Mouse (Mus musculus) forebrain, embryonic 12.5 days (tissue): ENCODE measurements at regions not wholly inside any gene's neighbourhood (a gene's known extent, or its start where the extent isn't known, plus 50 kb on each side); places are given as distances from the start of the nearest gene placed in this dataset.
"Not testable (repeated sequence)": the region's sequence is repeated elsewhere in the genome, so short reads cannot be mapped to it uniquely, and the experiment has no call there.

Experiments used
- ATAC-seq: fragments of 200-750 bp; cut with Nextera tagmentation; 2 replicates; pipeline ENCODE4 v1.8.0; 2017; ENCODE audit warnings: moderate TSS enrichment; ENCODE audit not compliant: low FRiP score
- H3K27ac ChIP-seq: fragments of 300-500 bp; sonication (generic); 2 replicates; pipeline ENCODE4 v1.5.1; 2016; ENCODE audit warnings: mild to moderate bottlenecking
- H3K27me3 ChIP-seq: fragments of 300-500 bp; sonication (generic); 2 replicates; pipeline ENCODE4 v1.6.1; 2016; ENCODE audit warnings: mild to moderate bottlenecking
- H3K36me3 ChIP-seq: fragments of 300-500 bp; sonication (generic); replicated peaks from 2 replicates; pipeline ENCODE4 v1.6.1; 2016; ENCODE audit warnings: mild to moderate bottlenecking
- H3K4me1 ChIP-seq: fragments of 300-500 bp; sonication (generic); 2 replicates; pipeline ENCODE4 v1.6.1; 2016
- H3K4me2 ChIP-seq: fragments of 300-500 bp; sonication (generic); 2 replicates; pipeline ENCODE4 v1.6.1; 2016; ENCODE audit warnings: mild to moderate bottlenecking, moderate library complexity
- H3K4me3 ChIP-seq: fragments of 300-500 bp; sonication (generic); replicated peaks from 2 replicates; pipeline ENCODE4 v1.5.1; 2016; ENCODE audit warnings: mild to moderate bottlenecking
- H3K9ac ChIP-seq: fragments of 300-500 bp; sonication (generic); 2 replicates; pipeline ENCODE4 v1.6.1; 2016; ENCODE audit warnings: mild to moderate bottlenecking
- H3K9me3 ChIP-seq: fragments of 300-500 bp; sonication (generic); 2 replicates; pipeline ENCODE4 v1.6.1; 2016
- WGBS: fragments of 180-500 bp; shearing (Covaris S2); methylation state at CpG from one replicate; pipeline ENCODE4 v1.1.7; 2016; 5-methylcytosine and 5-hydroxymethylcytosine counted together

DNA sequence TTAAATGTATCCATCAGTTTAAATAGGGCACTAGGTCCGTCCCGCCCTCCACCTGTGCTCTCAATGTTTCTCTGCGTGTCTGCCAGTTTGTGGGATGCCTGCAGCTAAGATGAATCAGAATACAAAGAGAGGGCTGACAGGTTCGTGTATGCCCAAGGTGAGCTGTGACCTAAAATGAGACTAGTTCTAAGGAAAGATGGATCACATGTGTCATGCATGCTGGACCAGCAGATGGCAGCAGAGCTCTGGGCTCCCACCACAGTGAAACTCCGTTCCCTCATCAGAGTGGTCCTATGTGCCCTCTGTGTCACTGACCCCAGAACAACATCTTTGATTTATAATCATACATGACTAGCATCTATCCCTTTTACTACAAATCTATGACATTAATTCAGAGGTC lies 180.3 kb downstream of the 1700010I14Rik start:
- Histone ChIP-seq H3K4me1 (peaks cover 31% of the 10 kb centered on the region), H3K4me2 (peak overlapping the region; percentile 85), H3K27me3 (no peaks in the 10 kb centered on the region), H3K9ac (peak overlapping the region; percentile 60), H3K36me3 (no peaks in the 10 kb centered on the region), H3K9me3 (no peaks in the 10 kb centered on the region), H3K27ac (peak overlapping the region; percentile 76; the same call in 1 of the 2 replicates), H3K4me3 (peak overlapping the region; percentile 45)
- ATAC-seq, result peak; percentile 63
- under 1% methylated on average over 5 of the region's 5 CpGs for WGBS

DNA sequence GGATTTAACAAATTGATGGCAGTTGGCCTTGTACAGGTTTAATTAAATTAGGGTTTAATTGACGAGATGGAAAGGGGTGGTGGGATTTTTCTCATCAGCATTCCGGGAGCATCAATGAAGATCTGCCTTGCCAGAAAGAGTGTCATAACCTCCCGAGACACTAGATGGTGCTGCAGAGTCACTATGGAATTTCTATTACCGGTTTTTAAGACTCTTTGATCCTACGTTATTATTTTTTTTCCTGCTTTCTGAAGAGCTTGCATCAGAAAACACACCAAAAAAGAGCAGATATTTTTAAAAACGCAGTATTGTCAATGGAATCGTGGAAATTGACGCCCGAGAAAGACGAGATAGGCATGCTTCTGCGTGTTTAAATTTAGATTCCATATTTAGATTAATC lies 181.2 kb downstream of the 1700010I14Rik start:
- H3K4me3 ChIP-seq, result no peak overlapping the region
- no peaks in the 10 kb centered on the region for H3K27me3 ChIP-seq
- no peaks in the 10 kb centered on the region for H3K36me3 ChIP-seq
- H3K9ac ChIP-seq, result no peak overlapping the region
- H3K27ac ChIP-seq, result no peak overlapping the region
- H3K4me1 ChIP-seq, result peaks cover 31% of the 10 kb centered on the region
- no peak for ATAC-seq
- no peaks in the 10 kb centered on the region for H3K9me3 ChIP-seq
- H3K4me2 ChIP-seq, result no peak overlapping the region
- 16% methylated on average over 11 of the region's 11 CpGs for WGBS

DNA sequence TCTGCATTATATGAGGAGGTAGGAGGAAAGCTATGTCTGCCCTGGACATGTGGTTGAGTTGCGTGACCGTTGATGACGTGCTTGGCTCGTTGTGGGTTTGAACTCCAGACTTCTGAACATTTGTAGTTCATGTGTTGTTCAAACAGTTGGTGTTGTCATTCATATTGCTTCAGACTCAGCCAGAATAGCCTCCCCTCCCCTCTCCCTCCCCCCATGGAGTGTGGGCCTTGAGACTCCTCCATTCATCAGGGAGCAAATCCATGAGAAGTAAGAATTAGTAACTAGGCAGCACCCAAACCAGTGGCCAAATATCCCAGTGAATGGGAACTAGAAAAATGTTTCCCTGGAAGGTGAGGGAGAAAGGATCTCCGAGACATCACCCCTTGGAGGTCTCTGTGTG lies 209.0 kb downstream of the 1700010I14Rik start:
- ATAC-seq, result no peak
- no peak overlapping the region for H3K27ac ChIP-seq
- no peaks in the 10 kb centered on the region for H3K9me3 ChIP-seq
- 81% methylated on average over 5 of the region's 5 CpGs for WGBS
- H3K4me2 ChIP-seq, result no peak overlapping the region
- no peaks in the 10 kb centered on the region for H3K4me1 ChIP-seq
- no peak overlapping the region for H3K4me3 ChIP-seq
- no peaks in the 10 kb centered on the region for H3K27me3 ChIP-seq
- no peaks in the 10 kb centered on the region for H3K36me3 ChIP-seq
- H3K9ac ChIP-seq, result no peak overlapping the region

DNA sequence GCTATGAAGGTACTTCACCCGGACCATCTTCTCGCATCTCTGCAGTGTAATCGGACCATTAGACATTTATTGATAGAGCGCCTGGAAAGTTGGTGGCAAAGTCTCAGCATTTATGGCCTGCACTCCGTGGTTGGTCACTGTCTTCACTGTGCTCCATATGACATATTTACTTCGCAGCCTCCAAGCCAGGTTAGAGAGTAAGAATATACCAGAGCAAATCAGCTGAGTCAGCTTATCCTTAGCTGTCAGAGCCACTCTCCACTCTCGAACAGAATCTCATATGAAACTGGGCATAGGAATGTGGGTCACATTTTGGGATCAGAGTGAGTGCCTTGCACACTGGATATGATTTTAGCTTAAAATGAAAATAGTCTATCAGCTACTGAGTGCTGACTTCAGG lies 212.3 kb downstream of the 1700010I14Rik start:
- no peak overlapping the region for H3K4me2 ChIP-seq
- no peak overlapping the region for H3K4me3 ChIP-seq
- no peak for ATAC-seq
- 94% methylated on average over 7 of the region's 7 CpGs for WGBS
- no peak overlapping the region for H3K9ac ChIP-seq
- no peaks in the 10 kb centered on the region for H3K9me3 ChIP-seq
- no peaks in the 10 kb centered on the region for H3K27me3 ChIP-seq
- H3K4me1 ChIP-seq, result peaks cover 6% of the 10 kb centered on the region
- no peaks in the 10 kb centered on the region for H3K36me3 ChIP-seq
- no peak overlapping the region for H3K27ac ChIP-seq

DNA sequence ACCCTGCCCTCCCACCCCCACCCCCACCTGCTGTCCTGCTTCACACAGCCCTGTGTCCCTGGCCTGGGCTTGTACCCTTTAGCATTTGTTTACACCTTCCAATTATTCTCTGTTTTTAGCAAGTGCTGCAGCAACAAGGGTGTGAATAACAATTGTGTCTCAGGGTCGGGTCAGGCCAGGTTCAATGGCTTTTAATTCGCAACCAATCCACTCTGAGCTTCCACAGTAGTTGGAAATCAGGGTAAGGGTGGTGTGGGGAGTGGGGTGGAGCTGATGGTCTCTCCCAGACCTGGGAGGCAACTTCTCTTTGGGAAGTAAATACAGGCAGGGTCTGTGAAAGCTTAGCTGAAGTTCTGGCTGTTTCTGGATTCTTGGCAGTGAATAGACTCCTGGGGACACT lies 214.4 kb downstream of the 1700010I14Rik start:
- no peak overlapping the region for H3K4me2 ChIP-seq

DNA sequence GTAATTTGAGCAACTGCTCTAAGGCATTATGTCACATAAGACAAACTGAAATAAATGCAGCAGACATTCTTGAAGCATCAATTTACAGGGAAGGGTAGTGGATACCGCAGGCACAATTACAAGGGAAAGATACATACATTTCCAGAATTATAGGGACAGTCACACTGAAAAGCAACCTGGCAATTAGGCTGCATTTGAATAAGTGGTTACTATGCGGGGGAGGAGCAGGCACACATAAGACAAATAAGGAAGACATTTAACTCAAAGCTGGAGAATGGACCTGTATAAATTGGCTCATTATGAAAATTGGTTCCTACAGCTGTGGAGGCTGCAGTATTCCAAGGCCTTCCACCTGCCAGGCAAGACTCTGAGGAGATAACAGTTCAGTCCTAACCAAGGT lies 211.2 kb upstream of the Gm17728 start:
- Histone ChIP-seq H3K4me2 (no peak overlapping the region), H3K36me3 (no peaks in the 10 kb centered on the region), H3K27me3 (no peaks in the 10 kb centered on the region), H3K9ac (no peak overlapping the region), H3K4me3 (no peak overlapping the region), H3K4me1 (no peaks in the 10 kb centered on the region), H3K27ac (no peak overlapping the region), H3K9me3 (no peaks in the 10 kb centered on the region)
- 68% methylated on average over 2 of the region's 2 CpGs for WGBS
- ATAC-seq, result 0 out of 2 replicates have a peak, but pooled peaks have one; percentile 44

More for the DNA sequence above, 214.4 kb downstream of the 1700010I14Rik start:
- H3K4me3 ChIP-seq, result no peak overlapping the region
- no peaks in the 10 kb centered on the region for H3K27me3 ChIP-seq
- H3K9ac ChIP-seq, result no peak overlapping the region
- no peak overlapping the region for H3K27ac ChIP-seq
- no peaks in the 10 kb centered on the region for H3K36me3 ChIP-seq
- no peaks in the 10 kb centered on the region for H3K9me3 ChIP-seq
- peaks cover 6% of the 10 kb centered on the region for H3K4me1 ChIP-seq
- 6% methylated on average over 2 of the region's 2 CpGs for WGBS
- no peak for ATAC-seq

DNA sequence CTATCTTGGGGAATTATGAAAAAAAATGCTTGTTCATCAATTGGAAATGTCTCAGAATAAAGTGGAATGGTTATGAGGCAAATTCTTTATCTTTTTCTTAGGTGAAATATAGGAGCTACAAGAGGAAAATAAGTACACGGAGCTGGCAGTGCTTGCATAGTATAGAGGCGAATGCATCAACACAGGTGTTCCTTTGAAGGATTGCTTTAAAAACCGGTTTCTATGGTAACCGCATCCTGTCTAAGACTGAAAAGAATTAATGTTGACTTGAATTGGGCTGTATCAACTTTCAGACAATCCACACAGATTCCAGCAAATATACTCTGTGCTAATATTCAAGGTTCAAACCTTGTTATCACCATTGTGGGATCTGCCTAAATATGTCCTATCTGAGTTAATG lies 198.8 kb upstream of the Gm17728 start:
- H3K4me2 ChIP-seq, result no peak overlapping the region
- H3K9ac ChIP-seq, result no peak overlapping the region
- no peak overlapping the region for H3K27ac ChIP-seq
- H3K4me3 ChIP-seq, result no peak overlapping the region
- no peak for ATAC-seq
- WGBS, result 78% methylated on average over 4 of the region's 4 CpGs
- H3K9me3 ChIP-seq, result no peaks in the 10 kb centered on the region
- no peaks in the 10 kb centered on the region for H3K27me3 ChIP-seq
- no peaks in the 10 kb centered on the region for H3K36me3 ChIP-seq
- 0 out of 2 replicates have a peak, but pooled peaks cover 3% of the 10 kb centered on the region for H3K4me1 ChIP-seq

DNA sequence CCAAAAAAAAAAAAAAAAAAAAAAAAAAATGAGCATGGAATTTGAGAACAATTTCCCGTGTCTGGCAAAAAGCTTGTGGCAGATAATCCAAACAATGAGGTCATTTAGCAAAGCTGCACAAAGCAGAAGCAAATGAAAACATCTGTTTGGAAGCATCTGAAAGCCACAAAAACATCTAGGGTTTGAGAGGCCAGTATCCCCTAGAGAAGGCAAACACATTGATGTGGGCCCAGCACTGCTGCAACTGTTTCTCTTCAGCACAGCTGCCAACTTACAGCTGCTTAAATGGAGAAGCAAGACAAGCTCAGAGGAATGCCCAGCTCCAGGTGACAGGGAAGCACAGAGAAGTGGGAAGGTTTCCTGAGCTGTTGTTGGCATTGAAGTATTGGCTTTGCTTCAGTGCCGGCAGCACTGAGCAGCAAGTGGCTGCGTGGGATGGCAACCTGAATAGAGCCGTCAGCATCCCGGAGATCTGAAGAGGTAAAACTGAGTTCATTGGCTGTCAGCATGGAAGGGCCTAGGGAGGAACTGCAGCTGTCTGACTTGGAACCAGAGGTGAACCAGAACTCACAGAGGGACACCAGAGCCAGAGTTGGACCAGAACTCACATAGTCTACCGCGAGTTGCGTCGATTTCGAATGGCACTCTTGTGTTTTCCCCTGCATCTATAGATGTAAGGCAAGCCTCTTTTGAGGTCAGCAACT lies 193.8 kb upstream of the Gm17728 start:
- WGBS, result 67% methylated on average over 10 of the region's 10 CpGs
- Histone ChIP-seq H3K27me3 (no peaks in the 10 kb centered on the region), H3K27ac (no peak overlapping the region), H3K4me3 (no peak overlapping the region), H3K9me3 (no peaks in the 10 kb centered on the region), H3K36me3 (no peaks in the 10 kb centered on the region), H3K4me1 (0 out of 2 replicates have a peak, but pooled peaks cover 4% of the 10 kb centered on the region), H3K4me2 (no peak overlapping the region), H3K9ac (no peak overlapping the region)
- ATAC-seq, result no peak

DNA sequence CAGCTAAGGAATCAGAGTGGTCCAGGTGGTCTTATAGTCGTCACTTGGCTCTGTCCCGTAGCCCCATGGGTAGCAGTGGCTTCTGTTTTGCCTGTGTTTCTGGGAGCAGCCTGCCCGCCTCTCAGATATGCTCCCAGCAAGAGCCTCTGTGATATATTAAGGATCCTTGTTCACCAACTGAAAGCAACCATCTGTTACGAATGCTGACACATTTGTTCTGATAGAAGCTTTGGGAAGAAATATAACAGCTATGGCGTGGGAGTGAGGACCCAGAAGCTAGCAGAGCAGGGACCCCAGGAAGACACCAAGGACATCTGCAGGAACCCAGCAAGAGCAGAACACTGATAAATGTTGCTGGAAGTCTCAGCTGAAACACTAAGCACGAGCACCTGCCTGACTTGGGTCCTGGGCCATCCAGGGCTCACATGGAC lies 186.7 kb upstream of the Gm17728 start:
- Histone ChIP-seq H3K4me2 (no peak overlapping the region), H3K27me3 (no peaks in the 10 kb centered on the region), H3K4me3 (no peak overlapping the region), H3K9me3 (no peaks in the 10 kb centered on the region), H3K9ac (no peak overlapping the region), H3K4me1 (no peaks in the 10 kb centered on the region), H3K36me3 (no peaks in the 10 kb centered on the region), H3K27ac (no peak overlapping the region)
- WGBS, result 79% methylated on average over 6 of the region's 6 CpGs
- no peak for ATAC-seq

DNA sequence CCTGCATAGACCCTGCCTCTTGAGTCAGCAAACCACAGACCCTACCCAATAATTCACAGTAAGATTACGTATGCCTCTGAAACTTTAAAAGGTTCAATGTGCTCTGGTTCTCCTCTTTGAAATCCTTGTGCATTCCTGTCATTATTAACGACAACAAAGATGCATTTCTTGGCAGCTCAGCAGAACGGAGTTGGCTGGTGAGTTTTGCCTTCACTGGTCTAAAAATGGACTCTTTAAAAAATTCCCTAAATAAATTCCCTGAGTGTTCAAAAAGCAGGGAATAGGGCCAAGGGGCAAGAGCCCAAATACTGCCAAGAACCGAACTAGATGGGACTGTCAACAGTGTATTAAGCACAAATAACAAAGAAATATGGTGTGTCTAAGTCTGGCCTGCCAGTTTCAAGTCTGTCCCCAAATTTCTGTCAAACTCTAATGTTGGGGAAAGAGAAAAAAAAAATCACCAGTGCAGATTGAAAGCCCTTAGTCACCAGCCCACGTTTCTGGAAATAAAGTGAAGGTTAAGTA lies 163.2 kb upstream of the Gm17728 start:
- no peaks in the 10 kb centered on the region for H3K27me3 ChIP-seq
- H3K9ac ChIP-seq, result no peak overlapping the region
- H3K4me2 ChIP-seq, result no peak overlapping the region
- no peaks in the 10 kb centered on the region for H3K4me1 ChIP-seq
- no peak overlapping the region for H3K27ac ChIP-seq
- no peaks in the 10 kb centered on the region for H3K36me3 ChIP-seq
- 54% methylated on average over 5 of the region's 5 CpGs for WGBS
- H3K9me3 ChIP-seq, result peaks cover 4% of the 10 kb centered on the region; the same call in 1 of the 2 replicates
- H3K4me3 ChIP-seq, result no peak overlapping the region
- no peak for ATAC-seq

DNA sequence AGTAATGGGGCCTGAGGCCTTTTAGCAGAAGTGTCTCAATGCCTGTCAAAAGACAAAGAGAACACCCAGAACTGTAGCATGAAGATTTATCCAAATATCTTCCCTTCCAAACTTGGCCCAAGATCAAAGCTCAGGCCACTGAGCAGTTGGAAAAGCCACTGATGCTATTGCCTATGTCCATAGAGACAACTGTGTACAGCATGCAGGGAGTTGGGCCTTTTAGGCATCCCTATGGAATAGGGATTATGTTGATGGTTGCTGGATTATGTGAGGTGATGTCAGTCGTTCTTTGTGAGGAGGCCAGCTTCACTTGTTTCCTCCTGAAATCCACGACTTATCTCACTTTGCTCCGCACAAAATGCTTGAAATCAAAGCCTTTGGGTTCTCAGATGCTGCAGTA lies 153.1 kb upstream of the Gm17728 start:
- Histone ChIP-seq H3K9me3 (no peaks in the 10 kb centered on the region), H3K36me3 (no peaks in the 10 kb centered on the region), H3K4me1 (no peaks in the 10 kb centered on the region), H3K27me3 (no peaks in the 10 kb centered on the region), H3K9ac (no peak overlapping the region), H3K4me2 (no peak overlapping the region), H3K4me3 (no peak overlapping the region), H3K27ac (no peak overlapping the region)
- 79% methylated on average over 3 of the region's 3 CpGs for WGBS
- ATAC-seq, result no peak

DNA sequence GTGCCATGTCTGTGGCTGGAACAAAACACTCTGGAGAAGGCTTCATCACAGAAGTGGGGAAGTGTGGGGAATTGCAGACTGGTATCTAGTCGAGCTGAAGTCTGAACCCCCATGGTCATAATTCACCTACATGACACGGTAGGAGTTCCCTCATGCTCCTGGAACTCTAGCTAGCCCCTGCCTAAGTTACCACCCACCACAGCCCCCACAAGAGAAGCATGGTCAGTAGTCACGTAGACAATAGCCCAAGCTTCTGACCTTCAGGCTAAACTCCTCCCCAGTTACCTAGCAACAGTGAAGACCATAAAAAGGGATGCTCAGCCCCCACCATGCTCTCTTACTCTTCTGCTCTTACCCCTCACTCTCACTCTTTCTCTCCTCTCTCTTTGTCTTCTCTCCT lies 143.8 kb upstream of the Gm17728 start:
- ATAC-seq, H3K4me3 ChIP-seq, H3K27ac ChIP-seq, H3K27me3 ChIP-seq, H3K9ac ChIP-seq, H3K4me2 ChIP-seq, H3K36me3 ChIP-seq, H3K9me3 ChIP-seq: not testable (repeated sequence)
- 59% methylated on average over 3 of the region's 3 CpGs for WGBS
- H3K4me1 ChIP-seq, result peaks cover 11% of the 10 kb centered on the region

DNA sequence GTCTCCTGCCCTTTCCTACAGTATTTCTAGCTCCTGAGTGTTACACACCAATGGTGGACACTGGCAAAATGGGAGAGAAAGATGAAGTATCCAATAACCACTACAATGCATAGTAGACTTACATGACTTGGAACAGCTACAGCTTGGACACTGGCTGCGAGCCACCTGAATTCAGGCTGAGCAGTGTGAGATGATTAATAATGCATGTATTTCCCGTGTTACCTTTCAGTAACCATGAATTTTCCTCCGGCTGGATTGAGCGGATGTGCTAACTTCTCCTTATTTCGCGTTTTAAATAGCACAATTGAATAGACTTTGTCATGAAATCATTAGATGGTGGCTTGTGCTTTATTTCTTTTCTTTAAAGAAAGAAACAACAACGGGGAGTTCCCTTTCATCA lies 142.4 kb upstream of the Gm17728 start:
- no peak overlapping the region for H3K4me2 ChIP-seq
- no peak overlapping the region for H3K9ac ChIP-seq
- no peak for ATAC-seq
- no peaks in the 10 kb centered on the region for H3K9me3 ChIP-seq
- no peak overlapping the region for H3K27ac ChIP-seq
- H3K36me3 ChIP-seq, result no peaks in the 10 kb centered on the region
- peaks cover 11% of the 10 kb centered on the region for H3K4me1 ChIP-seq
- WGBS, result 49% methylated on average over 7 of the region's 7 CpGs
- H3K27me3 ChIP-seq, result no peaks in the 10 kb centered on the region
- H3K4me3 ChIP-seq, result no peak overlapping the region
